Mouse (Mus musculus) neural tube, embryonic 10.5 days (tissue): ENCODE measurements around the gene Ank2.

ENCODE experiments used
- DNase-seq: peaks from one replicate; pipeline ENCODE4 v3.0.0-alpha.2; 2017; ENCODE audit warnings: low spot score; ENCODE audit errors: extremely low spot score

Ank2 gene

GRCm38 (mm10) chr3:126923575-126924382, 575.4 kb downstream of the Ank2 start:
- no peak for DNase-seq

GRCm38 (mm10) chr3:126921941-126922340, 577.2 kb downstream of the Ank2 start:
- no peak for DNase-seq

- DNase-seq: no peak
Observed at GRCm38 (mm10) chr3:126920296-126920695, 578.9 kb downstream of the Ank2 start.

- DNase-seq: no peak
Observed at GRCm38 (mm10) chr3:126918805-126919473, 580.2 kb downstream of the Ank2 start.

- no peak for DNase-seq
Observed at GRCm38 (mm10) chr3:126916381-126916780, 582.8 kb downstream of the Ank2 start.

- peak; percentile 24 for DNase-seq
Observed at GRCm38 (mm10) chr3:126903543-126903942, 595.6 kb downstream of the Ank2 start.

GRCm38 (mm10) chr3:126886644-126887043, 612.5 kb downstream of the Ank2 start:
- DNase-seq: no peak

- no peak for DNase-seq
Observed at GRCm38 (mm10) chr3:126886090-126886489, 613.1 kb downstream of the Ank2 start.

- no peak for DNase-seq
Observed at GRCm38 (mm10) chr3:126878233-126878632, 620.9 kb downstream of the Ank2 start.
